Mouse (Mus musculus) heart, postnatal 10 days (tissue): ENCODE measurements around the gene Alox12b. TPM values are rescaled to one million over a fixed set of nuclear protein-coding genes. Genes with fewer than 3 reads are reported as not detected.

Experiments used
- DNase-seq, 2 experiments: peaks; one replicate each; pipeline ENCODE4 v3.0.0; 2021
- intact Hi-C: fragments of 180-260 bp; cut with DNase I; formaldehyde crosslinking; loops from one replicate; pipeline ENCODE4 v1.15.1; 2025
- total RNA-seq, 2 experiments: library from RNA; stranded (reverse); gene quantifications; 2 replicates each; pipeline ENCODE4 v1.2.3; 2021

The Alox12b gene
- total RNA-seq, 2 experiments from 2014 or later: not detected

DNA sequence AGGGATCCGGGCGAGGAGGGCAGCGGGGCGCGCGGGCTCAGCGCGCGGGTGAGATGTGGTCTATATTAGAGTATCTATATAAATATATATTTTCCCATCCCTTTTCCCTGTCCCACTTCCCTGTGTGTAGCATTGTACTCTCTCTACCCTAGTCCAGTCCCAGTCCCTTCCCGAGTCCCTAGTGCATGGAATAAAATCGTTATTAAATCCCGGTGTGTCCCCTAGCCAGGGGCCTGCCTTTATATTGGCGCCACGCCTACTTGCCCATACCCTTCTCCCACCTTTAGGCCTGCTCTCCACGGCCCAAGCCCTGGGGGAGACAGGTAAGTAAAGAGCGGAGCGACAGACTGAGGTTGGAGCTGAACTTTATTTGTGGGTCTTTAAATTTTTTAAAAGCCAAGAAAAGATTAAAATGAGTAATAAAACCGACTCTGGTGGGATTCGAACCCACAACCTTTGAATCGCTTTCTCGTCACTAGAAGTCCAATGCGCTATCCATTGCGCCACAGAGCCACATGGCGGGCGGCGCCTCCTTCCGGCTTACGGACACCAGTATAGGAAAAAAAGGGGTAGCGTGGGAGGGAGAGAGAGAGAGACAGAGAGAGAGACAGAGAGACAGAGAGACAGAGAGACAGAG lies 33.6 kb upstream of the Alox12b start:
- intact Hi-C loops: loop anchor here (2.0 kb wide), 1 partner anchor 34 kb away; the partner anchor contains the start of gene Vamp2
- DNase-seq: peak; percentile 93 to 95

DNA sequence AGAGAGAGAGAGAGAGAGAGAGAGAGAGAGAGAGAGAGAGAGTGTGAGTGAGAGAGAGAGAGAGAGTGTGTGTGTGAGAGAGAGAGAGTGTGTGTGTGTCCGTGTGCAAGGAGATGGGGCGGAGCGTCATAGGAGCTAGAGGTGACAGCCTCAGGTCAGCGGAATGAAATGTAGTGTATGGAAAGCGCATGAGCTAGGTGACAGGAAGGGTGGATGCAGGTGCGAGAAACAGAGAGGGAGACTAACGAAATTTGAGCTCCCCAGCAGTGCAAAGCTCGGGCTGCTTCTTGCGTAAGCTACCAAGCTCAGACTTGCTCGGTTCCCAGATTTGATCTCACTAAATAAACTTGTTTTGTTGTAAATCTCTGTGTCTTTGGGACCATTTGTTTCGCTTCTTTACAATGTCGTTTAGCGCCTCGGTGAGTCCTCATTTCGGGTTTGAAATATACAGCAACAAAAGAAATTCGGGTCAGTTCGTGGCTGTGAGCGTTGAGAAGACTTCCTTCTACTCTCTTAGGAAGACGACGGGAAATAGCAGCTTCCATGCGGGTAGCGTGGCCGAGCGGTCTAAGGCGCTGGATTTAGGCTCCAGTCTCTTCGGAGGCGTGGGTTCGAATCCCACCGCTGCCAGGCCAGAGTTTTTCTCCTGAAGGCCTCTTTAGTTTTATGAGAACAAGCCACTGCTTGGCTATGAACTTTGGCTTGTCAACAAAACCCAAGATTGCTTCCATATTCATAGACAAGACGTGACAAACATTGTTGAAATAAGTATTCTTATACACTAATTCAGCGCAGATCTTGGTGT lies 32.9 kb upstream of the Alox12b start:
- peak; percentile 92 to 94 for DNase-seq
- intact Hi-C loops: loop anchor here (1.0 to 2.0 kb wide), 3 partner anchors 35 to 84 kb away; partner anchors contain the start of gene Vamp2

DNA sequence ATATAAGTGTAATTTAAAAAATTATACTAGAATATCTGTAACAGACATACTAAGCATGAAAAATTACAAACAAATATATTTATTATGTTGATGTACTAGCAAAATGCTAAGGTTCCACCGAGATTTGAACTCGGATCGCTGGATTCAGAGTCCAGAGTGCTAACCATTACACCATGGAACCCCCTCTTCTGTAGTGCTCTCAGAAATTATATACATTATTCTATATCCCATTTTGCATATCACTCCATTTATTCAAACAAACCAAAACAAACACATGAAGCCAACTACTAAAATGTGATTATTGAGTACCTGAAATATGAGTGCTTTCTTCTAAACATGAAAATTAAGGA lies 32.3 kb upstream of the Alox12b start:
- peak; percentile 77 to 81 for DNase-seq

DNA sequence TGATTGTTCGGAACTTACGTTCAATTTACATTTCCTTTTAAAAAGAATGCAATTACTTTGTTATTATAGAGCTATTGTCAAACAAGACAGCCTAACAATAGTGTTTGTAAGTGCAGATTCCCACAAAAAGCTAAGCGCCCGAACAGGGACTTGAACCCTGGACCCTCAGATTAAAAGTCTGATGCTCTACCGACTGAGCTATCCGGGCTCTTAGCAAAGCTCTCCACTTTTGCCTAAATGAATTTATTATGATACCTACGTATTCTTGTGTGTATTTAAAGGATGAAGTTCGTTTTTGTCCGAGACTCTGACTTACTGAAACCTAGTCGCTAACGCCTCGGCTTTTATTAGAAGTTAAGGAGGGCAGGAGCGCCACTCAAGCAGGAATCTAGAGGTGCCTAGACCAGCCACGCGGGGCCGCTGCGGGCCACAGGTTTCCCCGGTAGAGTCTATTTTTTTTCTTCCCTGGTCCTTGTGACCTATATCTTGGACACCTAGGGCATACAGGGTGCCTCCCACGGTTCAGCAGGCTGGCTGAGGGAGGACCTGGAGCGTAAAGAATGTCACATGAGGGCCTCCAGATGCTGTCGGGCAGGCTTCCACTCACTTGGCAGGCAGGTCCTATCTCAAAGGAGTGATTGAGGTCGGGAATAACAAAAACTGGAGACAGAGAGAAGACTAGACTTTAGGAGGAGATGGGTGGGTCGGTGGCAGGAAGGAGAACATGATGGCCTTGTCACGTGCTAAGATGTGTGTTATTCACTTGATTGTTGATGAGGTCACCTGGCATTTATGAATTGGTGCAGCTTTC lies 31.5 kb upstream of the Alox12b start:
- DNase-seq: peak; percentile 87 to 88
- intact Hi-C loops: loop anchor here (1.0 to 5.0 kb wide), 2 partner anchors 25 to 247 kb away; no protein-coding TSS in a partner anchor

More for the DNA sequence above, 32.3 kb upstream of the Alox12b start:
- intact Hi-C loops: loop anchor here (1.0 kb wide), 2 partner anchors 61 to 84 kb away; no protein-coding TSS in a partner anchor

DNA sequence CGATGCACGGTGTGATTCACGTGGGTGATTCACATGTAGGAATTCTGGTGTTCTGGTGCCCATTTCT lies 31.1 kb upstream of the Alox12b start, which contains the start of gene Aloxe3:
TSS of gene Aloxe3 (plus strand) at position 45 of the 67 bp plus-strand sequence.
- intact Hi-C loops: loop anchor here (1.0 to 5.0 kb wide), 2 partner anchors 25 to 247 kb away; no protein-coding TSS in a partner anchor
- DNase-seq: no peak

DNA sequence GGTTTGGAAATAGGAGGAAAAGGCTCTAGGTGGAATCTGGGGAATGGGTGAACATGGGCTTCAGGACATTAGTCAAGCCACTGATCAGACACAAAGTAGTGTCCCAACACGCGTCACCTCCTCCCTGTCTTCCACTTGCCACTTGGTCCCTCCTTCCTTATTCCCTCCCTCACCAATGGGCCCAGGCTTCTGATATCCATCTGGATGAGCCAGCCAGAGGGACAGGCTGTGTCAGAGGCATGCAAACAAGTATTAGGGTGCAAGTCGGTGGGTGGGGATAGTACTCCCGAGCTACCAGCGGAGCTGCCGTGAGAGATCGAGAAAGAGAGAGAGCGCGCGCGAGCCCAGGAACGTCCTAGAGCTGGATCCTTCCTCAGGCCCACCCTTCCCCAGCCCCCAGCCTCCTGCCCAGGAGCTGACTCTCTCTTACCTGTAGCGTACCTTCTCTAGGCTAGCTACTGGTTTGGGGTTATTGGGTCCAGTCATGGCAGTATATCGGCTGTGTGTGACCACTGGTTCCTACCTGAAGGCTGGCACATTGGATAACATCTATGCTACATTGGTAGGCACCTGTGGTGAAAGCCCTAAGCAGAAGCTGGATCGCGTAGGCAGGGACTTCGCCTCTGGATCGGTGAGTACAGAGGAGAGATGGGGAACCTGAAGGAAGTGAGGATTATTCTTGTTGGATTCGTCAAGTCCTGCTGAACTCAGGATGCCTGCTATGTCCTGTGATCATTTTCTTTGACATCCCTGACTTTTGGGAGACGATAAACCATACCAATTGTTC lies 30.7 kb upstream of the Alox12b start:
- DNase-seq: no peak
- intact Hi-C loops: loop anchor here (1.0 to 5.0 kb wide), 2 partner anchors 24 to 246 kb away; no protein-coding TSS in a partner anchor

DNA sequence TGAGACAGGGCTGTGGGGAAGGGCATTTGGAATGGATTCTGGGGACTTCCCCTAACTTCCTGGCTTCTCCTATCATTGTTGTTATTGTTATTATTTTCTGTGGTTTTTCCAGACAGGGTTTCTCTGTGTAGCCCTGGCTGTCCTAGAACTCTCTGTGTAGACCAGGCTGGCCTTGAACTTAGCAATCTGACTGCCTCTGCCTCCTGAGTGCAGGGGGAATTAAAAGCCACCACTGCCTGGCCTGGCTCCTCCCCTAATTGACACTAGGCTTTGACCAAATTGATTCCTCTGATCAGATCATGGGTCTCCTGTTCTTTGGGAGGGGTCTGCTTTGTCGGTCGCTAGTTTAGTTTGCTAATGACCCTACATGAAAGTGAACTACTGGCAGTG lies 30.1 kb upstream of the Alox12b start:
- intact Hi-C loops: loop anchor here (5.0 kb wide), 1 partner anchor 246 kb away; no protein-coding TSS in a partner anchor
- DNase-seq: no peak

DNA sequence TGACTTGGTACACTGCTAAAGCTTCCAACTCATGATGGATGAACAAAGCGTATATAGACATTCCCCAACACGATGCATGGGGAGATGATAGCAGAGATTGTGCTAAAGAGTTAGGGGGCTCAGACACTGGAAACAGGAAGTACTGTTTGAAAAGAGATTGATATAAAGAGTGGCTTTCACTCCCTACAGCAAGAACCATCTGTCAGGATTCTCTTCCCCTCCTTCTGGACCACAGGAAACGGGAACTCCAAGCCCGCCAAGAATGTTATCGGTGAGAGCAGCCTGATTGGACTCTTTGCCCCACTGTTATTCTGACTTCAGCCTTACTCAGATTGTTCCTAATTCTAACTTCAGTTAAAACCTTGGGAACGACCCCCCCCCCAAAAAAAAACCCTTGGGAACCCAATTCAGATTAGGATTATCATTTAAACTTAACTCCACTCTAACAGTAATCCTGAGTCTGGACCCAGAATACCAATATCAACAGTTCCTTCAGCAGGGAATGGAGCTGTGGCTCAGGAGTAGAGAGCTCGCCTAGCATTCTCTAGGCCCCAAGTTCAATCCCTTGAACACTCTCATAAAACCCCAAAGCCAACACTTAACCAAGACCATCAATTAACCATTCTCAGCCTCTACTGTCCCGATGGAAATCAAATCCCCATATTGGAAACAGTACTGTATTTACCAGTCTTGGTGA lies 28.2 kb upstream of the Alox12b start:
- intact Hi-C loops: loop anchor here (5.0 kb wide), 1 partner anchor 244 kb away; no protein-coding TSS in a partner anchor
- DNase-seq: no peak

DNA sequence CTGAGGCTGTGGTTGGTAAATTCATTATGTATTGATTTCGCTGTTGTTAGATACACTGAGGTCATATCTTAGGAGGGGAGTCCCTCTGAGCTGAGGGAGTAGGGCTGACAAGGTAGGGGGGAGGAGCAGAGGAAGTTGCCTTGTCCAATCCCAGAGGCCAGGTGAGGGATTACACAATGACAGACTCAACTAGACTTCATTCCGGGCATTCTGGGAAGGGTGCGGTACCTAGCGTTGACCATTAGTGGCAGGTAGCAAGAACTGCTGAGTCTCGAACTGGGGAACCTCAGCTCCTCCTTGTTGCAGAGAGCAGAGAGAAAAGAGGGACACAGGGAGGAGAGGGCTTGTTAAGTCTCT lies 23.2 kb upstream of the Alox12b start:
- DNase-seq: no peak
- intact Hi-C loops: no loop called here

DNA sequence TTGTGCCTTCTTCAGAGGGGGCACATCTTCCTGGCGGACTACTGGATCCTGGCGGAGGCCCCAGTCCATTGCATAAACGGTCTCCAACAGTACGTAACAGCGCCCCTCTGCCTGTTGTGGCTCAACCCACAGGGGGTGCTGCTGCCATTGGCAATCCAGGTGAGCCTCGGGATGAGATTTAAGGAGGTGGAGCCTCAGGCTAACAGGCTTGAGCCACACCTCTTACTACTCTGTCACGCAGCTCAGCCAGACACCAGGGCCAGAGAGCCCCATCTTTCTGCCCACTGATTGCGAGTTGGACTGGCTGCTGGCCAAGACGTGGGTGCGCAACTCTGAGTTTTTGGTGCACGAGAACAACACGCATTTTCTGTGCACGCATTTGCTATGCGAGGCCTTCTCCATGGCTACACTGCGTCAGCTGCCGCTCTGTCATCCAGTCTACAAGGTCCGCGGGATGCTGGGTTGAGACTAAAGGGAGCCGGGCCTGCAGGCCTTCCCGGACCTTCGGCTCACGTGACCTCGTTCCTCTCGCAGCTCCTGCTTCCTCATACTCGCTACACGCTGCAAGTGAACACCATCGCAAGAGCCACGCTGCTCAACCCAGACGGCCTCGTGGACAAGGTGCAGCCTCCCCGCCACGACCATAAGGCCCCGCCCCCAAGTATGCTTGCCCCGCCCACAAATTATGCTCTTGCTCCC lies 22.7 kb upstream of the Alox12b start:
- intact Hi-C loops: no loop called here
- peak; percentile 39 to 53 for DNase-seq

DNA sequence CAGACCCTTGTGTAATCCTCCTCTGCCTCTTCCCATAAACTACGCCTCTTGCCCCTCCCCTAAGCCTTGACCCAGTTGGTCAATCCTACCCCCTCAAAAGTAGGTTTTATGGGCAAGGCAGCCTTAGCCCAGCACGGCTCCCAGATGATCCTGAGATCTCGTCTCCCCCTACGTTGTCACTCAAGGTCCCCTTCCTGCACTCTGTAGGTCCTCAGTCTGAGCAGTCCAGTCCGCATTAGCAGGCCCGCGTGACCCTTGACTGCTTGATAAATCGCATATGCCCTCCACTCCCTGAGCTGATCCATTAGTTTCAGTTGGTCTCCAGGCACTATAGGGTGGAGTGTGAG lies 22.2 kb upstream of the Alox12b start:
- DNase-seq: no peak
- intact Hi-C loops: no loop called here

DNA sequence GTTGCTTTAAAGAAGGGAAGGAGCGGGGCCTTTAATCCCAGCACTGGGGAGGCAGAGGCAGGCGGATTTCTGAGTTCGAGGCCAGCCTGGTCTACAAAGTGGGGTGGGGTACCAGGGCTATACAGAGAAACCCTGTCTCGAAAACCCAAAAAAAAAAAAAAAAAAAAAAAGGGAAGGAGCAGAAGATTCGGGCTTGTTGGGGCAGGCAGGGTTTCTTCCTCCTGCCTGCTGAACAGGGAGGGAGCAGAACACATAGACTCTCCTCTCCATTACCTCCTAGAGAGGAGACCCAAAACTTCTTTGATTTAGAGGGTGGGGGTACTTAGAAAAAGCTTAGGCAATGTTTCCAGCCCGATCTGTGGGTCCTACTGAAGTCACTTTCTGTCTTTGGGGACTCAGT lies 21.4 kb upstream of the Alox12b start:
- intact Hi-C loops: no loop called here
- DNase-seq: no peak

DNA sequence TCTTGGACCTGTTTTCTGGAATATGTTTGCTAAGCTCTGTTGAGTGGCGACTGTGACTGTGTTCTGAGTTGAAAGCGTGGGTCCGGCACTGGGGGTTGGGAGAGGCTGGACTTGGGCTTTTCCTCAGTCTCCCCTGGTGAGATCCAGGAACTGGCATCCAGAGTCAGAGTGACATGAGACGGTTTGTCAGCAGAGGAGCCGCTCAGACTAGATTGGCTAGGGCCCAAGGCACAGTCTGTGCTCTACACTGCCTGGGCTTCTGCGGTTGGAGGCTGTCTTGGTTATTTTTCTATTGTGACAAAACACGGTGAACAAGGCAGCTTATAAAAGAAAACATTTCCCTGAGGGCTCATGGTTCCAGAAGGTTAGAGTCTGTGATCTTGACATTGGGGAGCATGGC lies 9.2 kb upstream of the Alox12b start:
- intact Hi-C loops: no loop called here

DNA sequence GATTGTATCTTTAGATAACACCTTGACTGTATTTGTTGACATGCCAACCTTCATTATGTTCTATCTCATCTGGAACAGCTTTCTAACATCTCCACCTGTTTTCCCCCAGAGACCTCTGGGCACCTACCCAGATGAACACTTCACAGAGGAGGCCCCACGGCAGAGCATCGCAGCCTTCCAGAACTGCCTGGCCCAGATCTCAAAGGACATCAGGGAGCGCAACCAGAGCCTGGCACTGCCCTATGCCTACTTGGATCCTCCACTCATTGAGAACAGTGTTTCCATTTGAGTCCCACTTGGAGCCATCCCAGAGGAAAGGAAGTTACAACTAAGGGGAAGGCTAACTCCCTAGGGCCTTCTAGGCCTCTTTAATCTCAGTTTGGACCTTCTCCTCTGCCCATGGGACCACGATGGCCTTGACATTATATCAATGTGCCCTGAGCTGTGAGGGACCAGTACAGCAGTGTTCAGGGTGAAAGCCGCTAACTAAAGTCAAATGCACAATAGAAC lies 8.3 kb upstream of the Alox12b start:
- DNase-seq: no peak
- intact Hi-C loops: no loop called here

More for the DNA sequence above, 9.2 kb upstream of the Alox12b start:
- no peak for DNase-seq

DNA sequence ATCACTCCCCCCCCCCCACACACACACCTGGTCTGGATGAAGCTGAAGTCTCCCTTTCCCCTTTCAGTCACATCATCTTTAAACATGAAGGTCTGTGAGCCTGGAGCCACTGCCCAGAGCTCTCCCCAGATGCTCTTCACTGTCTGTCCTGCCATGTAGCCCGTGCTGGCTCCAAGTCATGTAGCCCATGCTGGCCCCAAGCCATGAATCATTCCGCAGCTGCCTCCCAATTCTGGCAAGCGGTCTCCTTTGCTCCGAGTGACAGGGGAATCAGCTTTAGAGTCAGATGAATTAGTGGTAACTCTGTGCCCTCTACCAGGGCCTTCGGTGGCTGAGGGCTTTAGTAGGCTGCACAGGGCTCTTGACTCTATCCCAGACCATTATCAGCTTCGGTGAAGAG lies 7.1 kb upstream of the Alox12b start:
- intact Hi-C loops: loop anchor here (1.0 to 2.0 kb wide), 2 partner anchors 24 to 83 kb away; partner anchors contain the start of gene Aloxe3
- peak in 1 of 2 experiments; percentile 9 for DNase-seq

DNA sequence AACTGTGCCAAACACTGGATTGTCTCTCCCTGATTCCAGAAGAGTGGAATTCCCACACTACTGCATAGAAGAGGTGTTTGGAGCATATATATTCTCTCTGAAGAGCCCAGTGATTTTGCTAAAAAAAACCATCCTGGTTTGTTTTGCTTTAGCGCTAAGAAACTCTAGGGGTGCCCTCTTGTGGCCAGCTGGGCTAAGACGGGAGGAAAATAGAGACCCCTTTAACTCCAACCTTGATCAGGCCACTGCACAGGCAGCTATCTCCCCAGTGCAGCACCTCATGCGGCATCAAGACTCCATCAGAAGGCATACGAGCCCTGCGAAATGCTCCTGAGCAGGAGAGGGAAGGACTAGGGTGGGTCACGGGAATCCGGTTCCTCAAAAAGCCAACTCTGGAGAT lies 6.3 kb upstream of the Alox12b start:
- intact Hi-C loops: loop anchor here (1.0 to 2.0 kb wide), 2 partner anchors 25 to 84 kb away; partner anchors contain the start of gene Aloxe3
- DNase-seq: peak; percentile 74 to 83

DNA sequence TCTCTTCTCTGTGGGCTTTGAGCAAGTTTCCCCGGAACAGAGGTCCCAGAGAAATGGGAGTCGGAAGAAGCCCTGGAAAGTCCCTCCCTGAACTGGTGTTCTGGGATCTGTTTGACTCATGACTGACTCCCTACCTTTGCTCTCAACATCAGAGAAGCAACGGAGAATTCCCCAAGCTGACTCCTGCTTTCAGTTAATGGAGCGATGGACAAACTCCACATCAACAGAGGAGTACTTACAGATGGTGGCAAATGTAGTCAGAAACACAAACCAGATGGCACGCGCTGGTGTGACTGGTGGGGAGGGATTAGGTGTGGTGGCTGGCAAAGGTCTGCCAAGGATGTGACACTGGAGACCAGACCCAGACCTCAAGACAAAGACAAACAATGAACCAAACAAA lies 5.8 kb upstream of the Alox12b start:
- intact Hi-C loops: loop anchor here (2.0 kb wide), 1 partner anchor 84 kb away; no protein-coding TSS in a partner anchor
- no peak for DNase-seq

DNA sequence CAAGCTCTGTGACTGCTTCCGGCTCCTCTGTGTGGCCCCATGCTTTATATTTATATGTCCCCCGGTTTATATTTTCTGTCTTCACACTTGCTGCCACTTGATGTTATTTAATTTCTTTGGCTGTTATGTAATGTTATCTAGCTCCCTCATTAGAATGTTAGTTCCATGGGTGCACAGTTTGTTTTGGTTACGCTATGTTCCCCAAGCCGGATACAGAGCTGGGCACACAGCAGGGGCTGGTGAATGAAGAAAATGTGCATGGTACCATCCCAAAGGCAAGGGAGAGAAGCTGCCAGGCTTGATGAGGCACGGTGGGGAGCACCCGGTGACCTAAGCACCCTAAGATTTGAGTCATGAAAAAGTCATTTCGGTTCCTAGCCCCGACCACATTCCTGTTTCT lies 3.0 kb upstream of the Alox12b start:
- intact Hi-C loops: no loop called here
- DNase-seq: no peak

DNA sequence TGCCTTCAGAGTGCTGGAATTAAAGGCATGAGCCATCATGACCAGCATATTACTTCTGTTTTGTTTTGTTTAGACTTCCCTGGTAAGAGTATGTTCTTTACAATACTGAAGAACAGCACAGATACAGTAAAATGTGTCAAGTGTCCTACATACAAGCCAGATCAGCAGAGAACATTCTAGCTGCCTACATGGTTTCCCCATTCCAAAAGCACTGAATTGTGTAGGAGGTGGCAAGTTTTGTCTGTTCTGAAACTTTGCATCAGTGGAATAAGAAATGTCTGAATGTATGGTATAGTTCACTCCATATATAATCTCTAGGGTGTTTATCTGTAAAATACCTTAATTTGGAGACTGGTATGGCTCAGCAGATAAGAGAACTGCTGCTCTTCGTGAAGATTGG lies 1.4 kb upstream of the Alox12b start:
- intact Hi-C loops: no loop called here
- DNase-seq: no peak
